Mouse (Mus musculus) layer of hippocampus, postnatal 10 days (tissue): ENCODE results near the gene Lgi2. TPM values are rescaled to one million over a fixed set of nuclear protein-coding genes. Genes with fewer than 3 reads are reported as not detected.

ENCODE experiments used
- DNase-seq, 2 experiments: peaks; one replicate each; pipeline ENCODE4 v3.0.0; 2021; ENCODE audit warnings: low spot score in 2 of 2
- long read RNA-seq: library from polyadenylated mRNA; stranded (forward); transcript quantifications from one replicate; pipeline ENCODE4 v2.0.0, GENCODE M21; 2023
- total RNA-seq, 2 experiments: library from RNA; stranded (reverse); gene quantifications; 2 replicates each; pipeline ENCODE4 v1.2.3; 2021

Lgi2 gene
- total RNA-seq, result 10 to 100 TPM; 36.2 to 40.3 TPM
- long read RNA-seq, full-length matches to known transcripts, result 6 of 12 reads
- long read RNA-seq, partial matches to known transcripts, result 1 of 12 reads
- long read RNA-seq, other reads (novel, unspliced or antisense), result 5 of 12 reads

GRCm38 (mm10) chr5:52565813-52566531 is at the start of gene Lgi2:
Lgi2 (minus strand) TSS chr5:52566462.
- peak; percentile 32 to 58 for DNase-seq

DNA sequence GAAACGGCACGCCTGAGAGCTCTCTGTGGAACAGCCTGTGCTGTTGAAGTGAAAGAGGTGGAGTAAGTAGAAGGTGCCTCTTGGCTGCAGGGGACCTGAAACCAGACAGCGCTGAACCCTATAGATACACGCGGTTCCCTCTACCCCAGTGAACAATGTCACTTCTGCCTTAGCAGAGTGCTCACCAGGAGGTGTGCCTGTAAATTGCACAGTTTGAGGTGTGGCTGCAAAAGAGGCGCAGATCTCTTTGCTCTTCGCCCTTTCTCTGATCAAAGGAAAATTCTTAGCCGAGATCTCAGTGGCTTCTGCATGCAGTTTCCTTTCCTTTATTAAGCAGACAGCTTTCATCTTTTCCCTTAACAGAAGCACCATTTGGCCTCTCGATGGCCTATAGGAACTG is 49.2 kb upstream of the Lgi2 start:
- no peak for DNase-seq

DNA sequence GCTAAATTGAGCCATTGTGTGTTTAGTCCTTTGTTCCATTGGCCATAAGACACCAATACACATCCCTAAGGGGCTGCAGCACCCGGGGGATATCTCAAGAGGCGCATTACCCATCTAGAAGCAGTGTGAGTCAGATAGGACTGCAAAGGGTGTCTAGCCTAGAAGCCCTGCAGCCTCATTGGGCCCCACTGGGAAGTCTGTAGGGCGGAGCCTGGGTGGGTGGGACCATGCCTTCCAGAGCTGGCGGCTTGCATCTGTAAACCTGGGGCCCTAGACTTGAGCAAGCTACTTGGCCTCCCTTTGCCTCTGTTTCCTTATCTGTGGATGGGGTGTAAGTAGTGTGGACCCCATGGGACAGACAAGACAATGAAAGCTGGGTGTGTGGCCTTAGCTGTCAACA is 48.4 kb upstream of the Lgi2 start:
- DNase-seq, result no peak

DNA sequence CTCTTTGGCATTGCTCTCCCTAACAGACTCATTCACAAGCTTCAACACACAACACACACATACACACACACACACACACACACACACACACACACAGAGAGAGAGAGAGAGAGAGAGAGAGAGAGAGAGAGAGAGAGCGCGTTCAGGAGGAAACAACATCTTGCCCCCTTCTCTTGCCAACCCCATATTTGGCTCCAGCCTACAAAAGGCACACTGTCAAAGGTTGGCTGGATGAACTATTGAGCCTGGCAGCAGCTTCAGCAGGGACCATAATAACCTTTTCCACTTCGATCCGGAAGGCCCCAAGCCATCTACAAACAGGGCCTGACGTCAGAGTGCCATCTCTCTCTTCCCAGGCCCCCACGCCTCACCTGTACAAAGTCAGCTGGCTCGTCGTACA is 46.5 kb upstream of the Lgi2 start:
- no peak for DNase-seq

DNA sequence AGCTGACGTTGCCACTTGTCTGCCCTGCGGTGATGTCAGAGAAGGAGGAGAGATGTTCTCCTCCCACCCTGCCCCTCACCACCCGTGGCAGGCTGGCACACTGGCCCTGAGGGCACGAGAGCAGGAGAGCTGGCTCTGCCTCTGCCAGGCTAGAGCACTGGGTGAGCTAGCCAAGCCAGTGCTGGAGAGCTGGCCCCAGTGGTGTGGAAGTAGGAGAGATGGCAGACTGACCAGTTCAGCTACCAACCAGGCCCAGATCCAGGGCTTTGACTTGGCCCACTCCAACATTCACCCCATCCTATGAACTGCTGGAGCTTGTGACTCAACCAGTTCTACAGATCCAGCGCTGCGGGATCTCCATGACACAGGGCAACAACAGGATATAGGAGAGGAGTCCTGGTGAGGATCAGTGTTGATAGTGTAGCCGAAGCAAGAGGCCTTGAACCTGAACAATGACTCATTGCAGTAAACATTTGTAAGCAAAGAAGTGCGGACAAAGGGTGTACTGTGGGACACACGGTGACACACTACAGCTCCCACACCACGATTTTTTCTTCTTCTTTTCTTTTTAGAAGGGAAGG is 45.1 kb upstream of the Lgi2 start:
- no peak for DNase-seq

GRCm38 (mm10) chr5:52610306-52610705 is 44.0 kb upstream of the Lgi2 start:
- no peak for DNase-seq

DNA sequence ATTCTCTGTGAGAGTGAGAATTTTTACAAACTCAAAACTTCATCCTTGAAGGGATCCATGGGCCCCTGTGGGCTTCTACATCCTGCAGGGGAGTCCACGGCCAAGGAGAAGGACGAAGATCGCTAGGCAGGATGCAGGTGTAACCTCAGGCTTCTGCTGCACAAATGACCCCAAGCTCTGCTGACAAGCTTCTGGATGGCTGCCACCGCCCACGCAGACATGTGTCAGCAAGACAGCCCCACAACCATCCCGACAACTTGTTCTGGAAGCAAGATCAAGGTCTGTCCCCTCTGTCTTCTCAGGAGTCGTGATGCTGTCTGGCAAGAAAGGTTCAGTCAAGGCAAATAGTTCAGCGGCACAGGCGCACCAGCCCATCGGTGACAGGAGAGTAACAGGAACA is 43.4 kb upstream of the Lgi2 start:
- DNase-seq, result no peak

DNA sequence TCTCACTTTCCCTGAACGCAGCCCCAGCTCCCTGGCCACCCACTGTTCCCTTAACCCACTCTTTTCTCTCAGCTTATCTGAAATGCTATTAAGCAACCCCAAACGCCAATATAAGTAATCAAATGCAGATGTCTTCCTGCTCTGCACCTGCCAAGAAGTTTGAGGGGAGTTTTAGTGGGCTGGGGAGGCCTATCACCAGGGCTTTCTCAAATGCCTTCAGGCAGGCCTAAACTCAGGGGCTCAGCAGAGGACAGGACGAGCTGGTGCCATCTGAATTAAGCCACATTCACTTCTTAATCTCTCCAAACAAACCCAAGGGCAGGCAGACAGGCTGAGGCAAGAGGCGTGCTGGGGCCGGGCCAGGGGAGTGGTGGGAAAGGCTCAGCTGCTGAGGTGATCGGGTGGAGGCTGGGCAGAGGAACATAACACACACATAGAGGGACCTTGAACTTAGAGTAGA is 38.4 kb upstream of the Lgi2 start:
- DNase-seq, result no peak

- DNase-seq, result no peak
Observed at GRCm38 (mm10) chr5:52590612-52591011, 24.4 kb upstream of the Lgi2 start.

DNA sequence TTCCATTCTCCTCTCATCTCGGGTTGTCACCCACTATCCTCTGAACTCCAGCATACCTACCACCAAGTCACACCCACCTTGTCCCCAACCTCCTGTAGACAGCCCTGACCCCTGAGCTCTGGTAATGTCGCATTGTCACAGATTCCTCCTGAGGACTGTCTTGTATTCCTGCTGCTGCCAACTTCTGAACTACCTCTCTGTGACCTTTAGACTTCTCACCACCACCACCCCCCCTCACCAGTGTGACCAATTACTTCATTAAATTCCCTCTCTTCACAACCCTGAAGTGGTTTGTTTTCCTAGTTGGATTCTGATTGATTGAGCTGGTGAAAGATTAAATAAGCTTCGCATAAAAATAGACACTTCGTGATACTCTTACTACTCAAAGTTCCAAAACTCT is 22.4 kb upstream of the Lgi2 start:
- DNase-seq, result no peak

GRCm38 (mm10) chr5:52587291-52587733 is 21.1 kb upstream of the Lgi2 start:
- no peak for DNase-seq

- DNase-seq, result no peak
Observed at GRCm38 (mm10) chr5:52572572-52572971, 6.3 kb upstream of the Lgi2 start.

- no peak for DNase-seq
Observed at GRCm38 (mm10) chr5:52570746-52571145, 4.5 kb upstream of the Lgi2 start.

DNA sequence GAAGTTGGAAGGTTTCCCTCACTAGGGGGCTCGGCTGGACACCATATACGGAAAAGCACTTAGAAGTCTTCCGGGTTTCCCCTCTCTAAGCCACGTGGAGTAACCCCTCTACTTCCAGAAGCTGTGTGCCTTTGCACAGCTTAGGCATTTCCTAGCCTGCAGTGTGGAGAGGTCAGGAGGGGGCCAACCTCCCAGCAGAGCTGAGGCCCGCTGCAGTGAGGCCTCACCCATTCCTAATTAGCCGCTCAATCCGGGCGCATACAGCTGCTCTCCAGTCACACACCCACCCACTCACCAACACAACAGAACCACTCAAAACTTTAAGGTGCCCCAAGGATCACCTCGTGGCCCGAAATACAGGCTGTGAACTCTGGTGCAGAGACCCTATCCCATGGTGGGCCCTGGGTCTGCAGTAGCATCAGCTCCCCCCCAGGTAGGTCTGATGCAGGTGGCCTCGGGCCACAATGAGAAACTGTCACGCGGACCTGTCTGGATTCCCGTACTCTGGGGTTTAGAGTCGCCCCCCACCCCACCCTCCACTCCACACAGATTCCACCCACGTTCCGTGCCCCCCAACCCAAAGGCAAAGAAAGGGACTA is 949 bp downstream of the Lgi2 start:
- no peak for DNase-seq

GRCm38 (mm10) chr5:52564351-52564750 is 1.9 kb downstream of the Lgi2 start:
- no peak for DNase-seq

DNA sequence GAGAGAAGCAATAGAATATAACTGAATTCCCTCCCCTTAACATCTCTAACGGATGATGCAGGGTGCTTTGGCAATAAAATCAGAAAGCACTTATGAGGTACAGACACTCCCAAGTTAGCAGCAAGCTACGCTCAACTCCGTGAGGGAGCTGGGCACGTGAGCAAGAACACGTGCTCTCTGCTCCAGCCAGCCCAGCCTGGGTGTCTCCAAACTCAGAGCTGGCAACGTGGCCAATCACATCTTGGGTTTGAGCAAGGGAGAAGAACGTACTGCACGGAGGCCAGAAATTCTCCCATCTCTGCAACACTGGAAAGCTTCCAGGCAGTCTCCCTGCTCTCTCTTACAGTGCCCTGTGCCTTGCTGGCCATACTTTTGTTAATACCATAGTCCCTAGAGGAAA is 6.0 kb downstream of the Lgi2 start:
- DNase-seq, result no peak

- no peak for DNase-seq
Observed at GRCm38 (mm10) chr5:52555526-52555925, 10.7 kb downstream of the Lgi2 start.

- no peak for DNase-seq
Observed at GRCm38 (mm10) chr5:52551318-52551632, 15.0 kb downstream of the Lgi2 start.

DNA sequence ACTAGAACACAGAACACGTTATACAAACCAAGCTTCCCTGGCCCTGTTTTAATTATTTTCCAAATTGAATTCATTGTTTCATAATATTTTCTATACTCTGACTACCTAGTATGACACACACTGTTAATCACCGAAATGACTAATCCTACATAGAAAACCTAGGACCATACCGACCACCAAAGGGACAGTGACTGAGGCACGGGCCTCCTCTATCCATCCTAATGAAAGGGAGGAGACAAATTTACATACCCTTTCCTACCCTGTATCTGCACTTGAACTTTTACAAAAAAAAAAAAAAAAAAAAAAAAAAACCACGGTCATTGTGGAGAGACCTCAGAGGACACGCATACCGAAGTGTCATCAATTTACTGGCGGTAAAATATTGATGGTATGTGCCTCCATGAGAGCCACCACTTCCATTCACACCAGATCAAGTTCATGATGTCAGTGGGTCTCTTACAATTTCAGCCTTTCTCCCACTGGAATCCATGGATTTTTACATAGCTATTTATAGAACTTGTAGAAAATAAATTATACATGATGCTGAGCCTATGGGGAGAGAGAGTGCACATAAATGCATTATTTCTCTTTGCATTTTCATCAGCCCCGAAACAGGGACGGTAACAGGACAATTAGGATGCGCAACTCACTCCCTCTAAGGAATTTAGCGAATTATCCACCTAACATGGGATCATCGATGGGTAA is 15.5 kb downstream of the Lgi2 start:
- no peak for DNase-seq

- DNase-seq, result peak; percentile 34 to 37
Observed at GRCm38 (mm10) chr5:52546950-52547349, 19.3 kb downstream of the Lgi2 start.

- DNase-seq, result no peak
Observed at GRCm38 (mm10) chr5:52543770-52544169, 22.5 kb downstream of the Lgi2 start.

- DNase-seq, result no peak
Observed at GRCm38 (mm10) chr5:52540186-52540585, 26.1 kb downstream of the Lgi2 start.
